Mouse (Mus musculus): ENCODE results near the gene Btn2a2.

DNA sequence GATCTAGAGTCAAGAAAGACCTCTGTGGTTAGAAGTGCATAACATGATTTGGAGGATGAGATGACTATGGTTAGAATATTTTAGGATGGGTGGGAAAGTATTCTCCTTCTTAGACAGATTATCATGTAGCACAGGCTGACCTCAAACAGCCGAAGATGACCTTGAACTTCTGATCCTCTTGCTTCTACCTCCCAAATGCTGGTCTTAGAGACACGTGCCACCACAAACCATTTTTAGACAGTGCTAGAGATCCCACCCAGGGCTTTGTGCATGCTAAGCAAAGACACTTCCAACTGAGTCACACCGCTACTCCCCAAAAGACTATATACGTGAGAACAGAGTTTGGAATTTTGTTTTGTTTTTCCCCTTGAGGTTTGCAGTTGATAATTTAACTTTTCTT is 26.6 kb downstream of the Btn2a2 start:
- no peak for TF ChIP-seq CTCF (conservative IDR thresholded peaks at IDR 0.05; ENCODE audit: low read length)
- TF ChIP-seq NANOG (IDR thresholded peaks at IDR 0.05; ENCODE audit: borderline replicate concordance, low read length): no peak
- TF ChIP-seq POU5F1 (IDR thresholded peaks at IDR 0.05; ENCODE audit: borderline replicate concordance, low read length): no peak

Data from E14TG2a.4 (cell line).